Mouse (Mus musculus) E14TG2a.4 (cell line): ENCODE data around the gene Lin7b.

Source experiments
- CTCF ChIP-seq: conservative IDR thresholded peaks from 2 replicates; pipeline ENCODE4 v1.5.1; 2014; ENCODE audit warnings: low read length
- NANOG ChIP-seq: IDR thresholded peaks from 2 replicates; pipeline ENCODE4 v1.6.1; 2014; ENCODE audit warnings: borderline replicate concordance, low read length, mixed read lengths
- POU5F1 ChIP-seq: IDR thresholded peaks from 2 replicates; pipeline ENCODE4 v1.6.1; 2014; ENCODE audit warnings: low read length, borderline replicate concordance

DNA sequence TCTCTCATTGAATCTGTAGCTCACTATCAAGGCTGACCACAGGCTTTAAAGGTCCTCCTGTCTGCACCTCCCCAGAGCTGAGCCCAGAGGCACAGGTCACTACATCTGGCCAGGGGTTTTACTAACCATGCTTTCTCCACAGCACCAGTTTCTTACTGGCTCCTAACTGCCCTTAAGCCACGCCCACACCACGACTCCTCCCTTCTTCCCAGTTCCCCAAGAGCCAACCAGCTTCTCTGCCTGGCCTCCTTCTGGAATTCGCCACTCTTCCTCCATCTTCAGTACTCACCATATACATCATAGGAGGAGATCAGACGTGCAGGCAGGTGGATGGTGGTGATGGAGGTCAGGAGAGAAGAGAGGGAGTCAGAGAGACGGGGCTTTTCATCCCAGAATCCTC is 17.3 kb downstream of the Lin7b start:
- TF ChIP-seq CTCF = no peak
- no peak for TF ChIP-seq NANOG
- TF ChIP-seq POU5F1 = no peak
